In the genomic region with DNA sequence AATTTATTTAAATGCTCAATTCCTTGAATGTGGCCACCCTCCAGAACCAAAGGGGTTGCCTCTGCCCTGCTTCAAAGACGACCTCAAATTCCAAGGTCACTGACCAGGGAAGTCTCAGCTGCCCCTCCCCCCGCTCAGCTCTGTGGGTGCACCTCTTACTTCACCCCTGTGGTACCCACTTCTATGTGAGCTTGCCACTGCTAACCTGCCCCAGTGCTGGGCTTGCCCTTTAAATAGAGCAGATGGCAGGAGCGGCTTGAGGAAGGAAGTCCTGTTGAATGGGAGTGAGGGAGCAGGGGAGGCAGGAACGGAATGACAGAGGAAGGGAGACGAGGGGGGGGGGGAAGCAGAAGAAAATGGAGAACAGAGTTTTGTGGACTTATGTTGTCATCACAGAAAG, we compare ENCODE assay signal across 12 mouse cellular contexts.
DNase-seq lines count a peak whose midpoint lies in the region; ATAC-seq lines count a peak whose summit lies in the region.
"Had no signal": no experiment of that assay in that cellular context is flagged by ENCODE, and none has a peak within 500 bp of the region (broad histone marks: within the 10 kb centered on the region; RNA-seq: fewer than 3 reads in every experiment).

No protein-coding gene starts in this region.

- H3K27me3 ChIP-seq in hindbrain, embryonic 16.5 days (replicated peaks; ENCODE audit: control insufficient read depth, insufficient read depth, low read length) = no peaks in the 10 kb centered on the region
- no peaks in the 10 kb centered on the region for H3K27me3 ChIP-seq in hindbrain, embryonic 12.5 days
- H3K27me3 ChIP-seq: embryonic facial prominence, embryonic 12.5 days; limb, embryonic 12.5 days; midbrain, embryonic 12.5 days had no signal

- H3K36me3 ChIP-seq in hindbrain, embryonic 16.5 days (ENCODE audit: control insufficient read depth, insufficient read depth, low read length) = no peaks in the 10 kb centered on the region
- no peaks in the 10 kb centered on the region for H3K36me3 ChIP-seq in hindbrain, embryonic 12.5 days
- H3K36me3 ChIP-seq: embryonic facial prominence, embryonic 12.5 days; limb, embryonic 12.5 days; midbrain, embryonic 12.5 days had no signal

- no peak overlapping the region for H3K4me3 ChIP-seq in hindbrain, embryonic 16.5 days (ENCODE audit: low read length)
- H3K4me3 ChIP-seq in hindbrain, embryonic 12.5 days = no peak overlapping the region
- H3K4me3 ChIP-seq: embryonic facial prominence, embryonic 12.5 days; heart, adult 2 months; limb, embryonic 12.5 days; midbrain, embryonic 12.5 days had no signal

- H3K4me1 ChIP-seq in hindbrain, embryonic 16.5 days (ENCODE audit: control insufficient read depth, insufficient read depth, low read depth, low read length) = no peaks in the 10 kb centered on the region
- H3K4me1 ChIP-seq in hindbrain, embryonic 12.5 days = no peaks in the 10 kb centered on the region
- H3K4me1 ChIP-seq: embryonic facial prominence, embryonic 12.5 days; limb, embryonic 12.5 days; midbrain, embryonic 12.5 days had no signal

- peak; percentile 14 for DNase-seq in right cerebral cortex, postnatal 14 days
- no peak for DNase-seq in right cerebral cortex, adult 18-20 months
- peak; percentile 59 for DNase-seq in cerebellum, adult 9-11 months
- DNase-seq: heart, adult 2 months had no signal

- H3K9me3 ChIP-seq in hindbrain, embryonic 16.5 days (ENCODE audit: control insufficient read depth, low read length) = no peaks in the 10 kb centered on the region
- no peaks in the 10 kb centered on the region for H3K9me3 ChIP-seq in hindbrain, embryonic 12.5 days (replicated peaks)
- H3K9me3 ChIP-seq: embryonic facial prominence, embryonic 12.5 days; limb, embryonic 12.5 days; midbrain, embryonic 12.5 days had no signal

- H3K9ac ChIP-seq in hindbrain, embryonic 16.5 days (ENCODE audit: low read depth, low read length) = no peak overlapping the region; the same call in 1 of the 2 replicates
- no peak overlapping the region for H3K9ac ChIP-seq in hindbrain, embryonic 12.5 days
- H3K9ac ChIP-seq: embryonic facial prominence, embryonic 12.5 days; limb, embryonic 12.5 days; lung, embryonic 14.5 days; midbrain, embryonic 12.5 days had no signal

- WGBS in hindbrain, embryonic 16.5 days = 35% methylated on average over 5 of the region's 5 CpGs
- WGBS in hindbrain, embryonic 12.5 days = 25% methylated on average over 5 of the region's 5 CpGs

- no peak overlapping the region for H3K27ac ChIP-seq in hindbrain, embryonic 16.5 days (ENCODE audit: low read depth, low read length)
- H3K27ac ChIP-seq in hindbrain, embryonic 12.5 days = no peak overlapping the region
- H3K27ac ChIP-seq: embryonic facial prominence, embryonic 12.5 days; heart, adult 2 months; limb, embryonic 12.5 days; midbrain, embryonic 12.5 days had no signal

- no peak overlapping the region for H3K4me2 ChIP-seq in hindbrain, embryonic 16.5 days (ENCODE audit: low read length)
- H3K4me2 ChIP-seq in hindbrain, embryonic 12.5 days (replicated peaks) = no peak overlapping the region
- H3K4me2 ChIP-seq: embryonic facial prominence, embryonic 12.5 days; limb, embryonic 12.5 days; lung, embryonic 14.5 days; midbrain, embryonic 12.5 days had no signal

- ATAC-seq in hindbrain, embryonic 16.5 days = peak; percentile 63; the same call in 1 of the 2 replicates
- ATAC-seq in hindbrain, embryonic 12.5 days (ENCODE audit: low FRiP score) = no peak
- ATAC-seq in granulocyte monocyte progenitor cell, adult 5-6 weeks (replicated peaks; ENCODE audit: poor library complexity, severe bottlenecking) = peak; percentile 48; the same call in 1 of the 2 replicates
- ATAC-seq in megakaryocyte progenitor cell, adult 5-6 weeks (replicated peaks; ENCODE audit: poor library complexity) = no peak

Comparison
In these comparisons a context has a peak if more than half of its experiments do, and no peak if none do; other contexts are left out.
1. ATAC-seq: peak in hindbrain, embryonic 16.5 days (single experiment) and granulocyte monocyte progenitor cell, adult 5-6 weeks (single experiment); none in hindbrain, embryonic 12.5 days (single experiment) and megakaryocyte progenitor cell, adult 5-6 weeks (single experiment).